Mouse (Mus musculus): ENCODE measurements at regions not wholly inside any gene's neighbourhood (a gene's known extent, or its start where the extent isn't known, plus 50 kb on each side); places are given as distances from the start of the nearest gene placed in this dataset.

DNA sequence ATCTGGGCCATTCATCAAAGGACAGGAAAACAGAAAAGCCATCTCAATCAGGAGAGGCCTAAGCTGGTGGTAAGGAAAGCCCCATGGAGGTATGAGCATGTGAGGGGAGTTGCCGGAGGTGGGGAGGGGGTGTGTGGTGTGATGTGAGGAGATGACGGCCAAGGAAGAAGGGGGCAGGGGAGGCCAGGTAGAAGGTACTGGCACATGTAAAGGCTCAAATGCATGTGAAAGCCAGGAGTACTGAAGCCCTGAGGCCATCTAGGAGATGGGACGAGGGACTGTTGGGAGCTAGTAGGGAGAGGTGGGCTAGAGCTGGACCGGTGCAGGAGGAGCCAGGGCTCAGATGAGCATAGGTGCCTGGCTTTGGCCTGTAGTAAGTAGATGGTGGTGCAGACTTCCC lies 98.4 kb downstream of the 1810010D01Rik start:
- TF ChIP-seq CTCF (IDR thresholded peaks at IDR 0.05; ENCODE audit: low read depth, low read length) (no peak), POLR2A (IDR thresholded peaks at IDR 0.05; ENCODE audit: extremely low read depth, insufficient read depth, low read length) (no peak)

Data from liver, adult 2 months (tissue).